Mouse (Mus musculus): Measurements from ENCODE around the gene Mfsd2b. TPM values are rescaled to one million over a fixed set of nuclear protein-coding genes. Genes with fewer than 3 reads are reported as not detected.

Gene Mfsd2b
- polyA plus RNA-seq (2014; fragmentation: Illumina TruSeq; extraction: RNeasy Lipid Tissue Mini Kit (QIAGEN cat#74804)) = not detected

DNA sequence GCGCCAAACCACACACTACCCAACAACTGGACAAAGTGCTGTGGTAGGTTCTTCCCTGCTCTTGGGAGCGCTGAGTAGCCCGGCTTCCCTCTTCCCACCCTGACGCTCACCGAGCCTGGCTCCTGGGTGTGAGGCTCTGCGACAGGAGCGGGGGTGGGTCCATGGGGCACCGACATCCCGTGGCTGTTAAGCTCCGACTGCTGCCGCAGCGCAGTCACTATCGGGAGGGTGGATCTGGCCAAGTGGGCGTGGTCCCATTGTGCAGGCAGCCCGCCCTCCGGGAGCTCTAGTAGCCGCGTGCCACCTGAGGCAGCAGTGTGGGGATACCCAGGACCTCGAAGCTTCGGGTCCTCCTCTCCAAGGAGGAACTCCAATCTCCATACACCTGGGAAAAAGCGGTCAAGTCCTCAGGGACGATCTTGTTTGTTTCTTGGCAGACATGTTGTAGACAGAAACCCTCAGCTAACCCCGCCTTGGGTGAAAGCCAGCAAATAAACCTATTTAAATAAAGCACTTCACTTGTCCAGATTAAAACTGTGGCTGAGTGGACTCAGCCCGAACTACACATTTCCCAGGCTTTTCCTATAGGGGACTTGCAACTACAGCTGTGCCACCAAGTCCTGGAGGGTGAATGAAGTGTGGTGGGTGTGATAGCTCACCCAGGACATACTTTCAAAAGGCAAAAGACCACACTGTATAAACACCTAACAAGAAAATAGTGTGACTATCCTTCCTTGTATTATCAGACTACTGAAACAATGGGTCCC is at the start of gene Mfsd2b:
TSS of gene Mfsd2b (minus strand) at position 199 of the 767 bp plus-strand sequence.

DNA sequence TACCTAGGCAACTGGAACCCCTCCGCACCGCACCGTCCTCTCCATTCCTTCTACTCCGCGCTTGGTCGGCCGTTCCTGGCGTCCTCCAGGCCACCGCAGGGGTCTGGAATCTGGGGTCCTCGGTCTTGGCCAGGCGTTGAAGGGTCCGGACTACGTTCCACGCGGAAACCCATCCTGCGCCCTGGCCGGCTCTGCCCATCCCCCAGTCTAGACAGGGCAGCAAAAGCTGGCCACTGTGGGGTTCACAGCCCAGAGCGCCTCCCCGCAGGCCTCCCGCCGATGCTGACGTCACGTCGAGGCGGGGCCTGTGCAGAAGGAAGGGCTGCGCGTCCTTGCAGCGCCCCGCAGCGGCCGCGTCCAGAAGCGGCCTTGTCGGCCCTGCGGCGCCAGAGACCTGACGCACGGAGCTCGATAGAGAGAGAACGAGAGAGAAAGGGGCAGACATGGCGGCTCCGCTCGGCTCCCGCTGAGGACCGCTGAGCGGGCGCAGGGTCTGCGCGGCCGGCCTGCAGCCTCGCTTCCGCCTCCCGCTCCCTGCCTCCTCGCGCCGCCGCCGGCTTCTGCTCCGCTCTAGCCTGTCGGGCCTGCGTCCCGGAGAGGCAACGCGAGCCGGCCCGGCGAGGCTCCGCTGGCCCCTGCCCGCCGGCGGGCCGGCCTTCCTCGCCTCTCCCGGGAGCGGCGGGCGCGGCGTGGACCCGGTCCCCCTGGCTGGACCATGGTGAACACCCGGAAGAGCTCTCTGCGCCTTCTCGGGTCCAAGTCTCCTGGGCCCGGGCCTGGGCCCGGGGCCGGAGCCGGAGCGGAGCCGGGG is 43.0 kb upstream of the Mfsd2b start, which contains the start of gene Atad2b:
TSS of gene Atad2b (plus strand) at position 360 of the 811 bp plus-strand sequence.

DNA sequence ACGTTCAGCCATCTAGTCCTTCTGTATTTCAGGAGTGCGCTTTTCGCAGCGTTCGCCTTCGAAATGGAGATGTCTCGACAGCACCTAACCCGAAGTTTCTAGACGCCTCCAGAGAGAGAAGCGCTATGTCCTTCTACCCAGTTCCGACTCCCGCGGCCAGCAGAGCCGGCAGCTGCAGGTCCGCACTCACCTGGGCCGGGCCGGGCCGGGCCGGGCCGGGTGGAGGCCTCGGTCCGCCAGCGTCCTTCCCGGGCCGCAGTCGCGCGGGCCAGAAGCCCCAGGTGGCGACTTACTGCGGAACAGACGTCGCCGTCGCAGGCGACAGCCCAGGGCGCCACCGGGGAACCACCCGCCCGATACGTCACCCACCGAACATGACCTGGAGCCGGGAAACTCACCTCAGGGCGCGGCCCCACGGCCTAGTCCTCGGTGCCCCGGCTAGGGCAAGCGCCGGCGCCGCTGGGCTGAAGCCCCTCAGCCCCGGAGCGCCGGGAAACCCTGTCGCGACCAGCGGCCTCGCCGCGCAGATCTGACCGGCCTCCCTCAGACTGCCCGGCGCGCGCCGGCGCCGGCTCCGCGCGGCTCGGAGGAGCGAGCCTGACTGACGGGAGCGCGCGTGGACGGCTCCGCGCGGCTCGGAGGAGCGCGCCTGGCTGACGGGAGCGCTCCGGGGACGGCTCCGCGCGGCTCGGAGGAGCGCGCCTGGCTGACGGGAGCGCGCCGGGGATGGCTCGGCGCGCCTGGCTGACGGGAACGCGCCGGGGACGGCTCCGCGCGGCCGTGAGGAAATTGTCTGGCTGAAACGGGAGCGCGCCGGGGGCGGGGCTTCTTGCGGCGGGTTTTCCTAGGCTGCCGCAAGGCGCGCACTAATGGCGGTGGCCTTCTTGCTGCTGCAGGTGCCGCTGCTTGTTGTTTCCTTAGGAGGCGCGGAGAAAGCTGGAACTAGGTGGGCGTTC is 33.1 kb upstream of the Mfsd2b start, which contains the start of gene Ubxn2a:
TSS of gene Ubxn2a (minus strand) at position 755 of the 956 bp plus-strand sequence.

DNA sequence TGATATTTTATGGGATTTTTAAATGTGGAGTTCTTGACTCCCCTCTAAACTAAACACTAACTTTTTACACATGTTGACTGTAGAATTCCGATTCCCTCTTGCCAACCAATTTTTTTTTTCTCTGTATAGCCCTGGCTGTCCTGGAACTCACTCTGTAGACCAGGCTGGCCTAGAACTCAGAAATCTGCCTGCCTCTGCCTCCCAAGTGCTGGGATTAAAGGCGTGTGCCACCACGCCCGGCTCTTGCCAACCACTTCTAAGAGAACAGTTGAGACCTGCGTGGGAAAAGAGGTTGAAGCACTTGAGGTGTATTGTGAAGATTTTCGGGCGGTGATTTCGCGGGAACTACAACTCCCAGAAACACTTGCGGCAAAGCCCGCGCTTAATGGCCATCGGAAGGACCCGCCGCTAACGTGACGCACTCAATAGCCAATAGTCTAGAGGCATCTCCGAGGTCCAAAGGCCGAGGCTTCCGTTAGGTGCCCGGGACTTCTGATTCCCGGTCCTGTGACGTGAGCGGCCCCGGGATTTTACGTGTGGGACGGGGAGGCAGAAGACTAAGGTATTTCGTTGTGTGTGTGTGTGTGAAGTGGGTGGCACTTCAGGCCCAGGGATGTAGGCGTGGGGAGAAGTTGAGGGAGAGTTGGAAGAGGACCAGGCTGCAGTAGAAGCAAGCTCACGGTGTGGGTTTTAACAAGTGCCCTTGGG is 31.1 kb downstream of the Mfsd2b start, which contains the start of gene Wdcp:
TSS of gene Wdcp (plus strand) at position 414 of the 708 bp plus-strand sequence.

DNA sequence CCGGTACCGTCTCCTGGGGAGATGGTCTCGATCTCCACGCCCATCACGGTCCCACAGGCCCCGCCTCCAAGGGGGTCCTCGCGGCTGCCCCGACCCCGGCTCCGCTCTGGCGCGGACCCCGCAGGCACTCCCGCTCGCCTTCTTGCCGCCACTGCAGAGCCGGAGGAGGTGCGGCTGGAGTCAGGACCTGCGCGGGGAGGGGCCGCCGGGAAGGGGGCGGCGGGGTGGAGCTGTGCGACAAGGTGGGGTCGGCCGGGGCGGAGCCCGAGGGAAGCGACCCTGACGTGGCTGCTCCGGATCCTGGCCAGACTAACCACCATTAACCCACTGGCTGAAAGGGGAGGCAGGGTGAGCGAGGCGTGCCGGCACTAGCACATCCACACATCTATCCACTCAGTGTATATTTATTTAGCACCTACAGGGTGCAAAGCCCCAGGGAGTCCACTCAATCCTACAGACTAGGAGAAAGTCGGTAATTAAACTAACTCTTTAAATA is 32.7 kb downstream of the Mfsd2b start, which contains the start of gene Fkbp1b:
TSS of gene Fkbp1b (minus strand) at position 200 of the 496 bp plus-strand sequence.

DNA sequence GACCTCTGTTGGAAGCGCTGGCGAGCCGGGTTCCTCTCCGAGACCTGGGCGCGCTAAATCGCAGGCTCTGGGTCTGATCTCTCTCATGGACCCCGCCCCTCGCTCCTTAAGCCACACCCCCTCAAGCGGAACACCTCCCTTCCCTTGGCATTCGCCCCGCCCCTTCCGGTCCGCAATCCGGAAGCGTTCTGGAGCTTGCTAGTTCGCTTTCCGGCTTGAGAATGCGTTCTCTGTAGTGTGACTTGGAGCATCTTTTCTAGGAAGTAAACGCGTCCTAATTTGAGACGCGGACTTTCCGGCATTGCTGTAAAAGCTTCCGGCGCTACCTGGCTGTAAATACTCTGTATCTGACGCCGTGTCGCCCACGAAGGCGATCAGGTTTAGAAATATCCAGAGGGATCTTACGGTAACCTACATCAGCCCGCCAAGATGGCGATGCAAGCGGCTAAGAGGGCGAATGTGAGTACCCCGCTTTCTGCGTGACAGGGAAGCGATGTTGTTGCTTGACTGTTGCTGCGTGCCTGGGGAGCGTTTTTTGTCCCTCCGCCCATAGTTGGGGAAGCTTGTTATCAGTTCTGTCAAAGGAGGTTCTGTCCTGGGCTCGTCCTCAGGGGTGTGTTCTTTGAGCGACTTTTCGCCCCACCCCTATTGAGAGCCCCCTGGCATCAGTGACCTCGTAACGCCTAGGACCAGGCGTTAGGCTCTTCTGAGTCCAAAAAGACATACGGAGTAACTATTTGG is 56.6 kb downstream of the Mfsd2b start, which contains the start of gene Sf3b6:
TSS of gene Sf3b6 (plus strand) at position 184 of the 741 bp plus-strand sequence.

Other genes starting within 250 kb of the Mfsd2b start
- 0.60 TPM for gene Fam228a, start 135.9 kb downstream of the Mfsd2b start, polyA plus RNA-seq (2014; fragmentation: Illumina TruSeq; extraction: RNeasy Lipid Tissue Mini Kit (QIAGEN cat#74804))
- gene Pfn4, start 105.3 kb downstream of the Mfsd2b start, polyA plus RNA-seq (2014; fragmentation: Illumina TruSeq; extraction: RNeasy Lipid Tissue Mini Kit (QIAGEN cat#74804)) = 4.5 TPM
- gene Fam228b, start 105.1 kb downstream of the Mfsd2b start, polyA plus RNA-seq (2014; fragmentation: Illumina TruSeq; extraction: RNeasy Lipid Tissue Mini Kit (QIAGEN cat#74804)) = 5.7 TPM
- 382 TPM for gene Sf3b6, start 56.8 kb downstream of the Mfsd2b start, polyA plus RNA-seq (2014; fragmentation: Illumina TruSeq; extraction: RNeasy Lipid Tissue Mini Kit (QIAGEN cat#74804))
- 7.1 TPM for gene Fkbp1b, start 32.8 kb downstream of the Mfsd2b start, polyA plus RNA-seq (2014; fragmentation: Illumina TruSeq; extraction: RNeasy Lipid Tissue Mini Kit (QIAGEN cat#74804))
- gene Wdcp, start 31.1 kb downstream of the Mfsd2b start, polyA plus RNA-seq (2014; fragmentation: Illumina TruSeq; extraction: RNeasy Lipid Tissue Mini Kit (QIAGEN cat#74804)) = 5.6 TPM
- 113 TPM for gene Ubxn2a, start 33.3 kb upstream of the Mfsd2b start, polyA plus RNA-seq (2014; fragmentation: Illumina TruSeq; extraction: RNeasy Lipid Tissue Mini Kit (QIAGEN cat#74804))
- 56.3 TPM for gene Atad2b, start 43.0 kb upstream of the Mfsd2b start, polyA plus RNA-seq (2014; fragmentation: Illumina TruSeq; extraction: RNeasy Lipid Tissue Mini Kit (QIAGEN cat#74804))